Mouse (Mus musculus): ENCODE data around the gene Smad1. TPM values are rescaled to one million over a fixed set of nuclear protein-coding genes. Genes with fewer than 3 reads are reported as not detected.
"Not testable (repeated sequence)": the region's sequence is repeated elsewhere in the genome, so short reads cannot be mapped to it uniquely, and the experiment has no call there.

Smad1 gene
- 10 to 100 TPM; 21.2 to 22.5 TPM for total RNA-seq (2021)
- long read RNA-seq, experiment 1, transcript Smad1-202 (7 exons, 3,099 nt) = major isoform, 30 of 41 reads
- long read RNA-seq, experiment 1, partial matches to known transcripts = 10 of 41 reads
- long read RNA-seq, experiment 1, other reads (novel, unspliced or antisense) = 1 of 41 reads
- long read RNA-seq, experiment 2, transcript Smad1-202 (7 exons, 3,099 nt) = major isoform, 23 of 28 reads
- long read RNA-seq, experiment 2, partial matches to known transcripts = 4 of 28 reads
- long read RNA-seq, experiment 2, other reads (novel, unspliced or antisense) = 1 of 28 reads

- intact Hi-C loops (cut with DNase I; ENCODE audit: low total_unique reads) = no loop called here
Observed at GRCm38 (mm10) chr8:79398994-79399650, at the start of gene Smad1. Gene Smad1 (minus strand): TSS chr8:79399518.

GRCm38 (mm10) chr8:79447260-79447853, 48.0 kb upstream of the Smad1 start:
- intact Hi-C loops (cut with DNase I; ENCODE audit: low total_unique reads) = no loop called here
- no peak for DNase-seq

More at GRCm38 (mm10) chr8:79398994-79399650, at the start of gene Smad1:
- peak; percentile 95 for DNase-seq

GRCm38 (mm10) chr8:79443460-79444098, 44.3 kb upstream of the Smad1 start:
- intact Hi-C loops (cut with DNase I; ENCODE audit: low total_unique reads) = no loop called here
- no peak for DNase-seq

- intact Hi-C loops (cut with DNase I; ENCODE audit: low total_unique reads) = no loop called here
- no peak for DNase-seq
Observed at GRCm38 (mm10) chr8:79433953-79434500, 34.7 kb upstream of the Smad1 start.

- no peak for DNase-seq
- intact Hi-C loops (cut with DNase I; ENCODE audit: low total_unique reads) = no loop called here
Observed at GRCm38 (mm10) chr8:79414907-79415306, 15.6 kb upstream of the Smad1 start.

- intact Hi-C loops (cut with DNase I; ENCODE audit: low total_unique reads) = no loop called here
- no peak for DNase-seq
Observed at GRCm38 (mm10) chr8:79410501-79410900, 11.2 kb upstream of the Smad1 start.

- not testable (repeated sequence) for DNase-seq
Observed at GRCm38 (mm10) chr8:79407356-79407755, 8.0 kb upstream of the Smad1 start.

GRCm38 (mm10) chr8:79404895-79405557, 5.7 kb upstream of the Smad1 start:
- intact Hi-C loops (cut with DNase I; ENCODE audit: low total_unique reads) = loop anchor here (10.0 kb wide), 1 partner anchor 180 kb away; no protein-coding TSS in a partner anchor

More at GRCm38 (mm10) chr8:79407356-79407755, 8.0 kb upstream of the Smad1 start:
- intact Hi-C loops (cut with DNase I; ENCODE audit: low total_unique reads) = loop anchor here (10.0 kb wide), 1 partner anchor 177 kb away; no protein-coding TSS in a partner anchor

GRCm38 (mm10) chr8:79400671-79401070, 1.4 kb upstream of the Smad1 start:
- no peak for DNase-seq
- intact Hi-C loops (cut with DNase I; ENCODE audit: low total_unique reads) = loop anchor here (10.0 kb wide), 1 partner anchor 184 kb away; no protein-coding TSS in a partner anchor

More at GRCm38 (mm10) chr8:79404895-79405557, 5.7 kb upstream of the Smad1 start:
- no peak for DNase-seq

GRCm38 (mm10) chr8:79398251-79398981, 902 bp downstream of the Smad1 start:
- peak; percentile 29 for DNase-seq
- intact Hi-C loops (cut with DNase I; ENCODE audit: low total_unique reads) = no loop called here

GRCm38 (mm10) chr8:79397705-79398250, 1.5 kb downstream of the Smad1 start:
- intact Hi-C loops (cut with DNase I; ENCODE audit: low total_unique reads) = no loop called here
- DNase-seq = no peak

GRCm38 (mm10) chr8:79396911-79397310, 2.4 kb downstream of the Smad1 start:
- intact Hi-C loops (cut with DNase I; ENCODE audit: low total_unique reads) = no loop called here
- no peak for DNase-seq

GRCm38 (mm10) chr8:79394009-79394408, 5.3 kb downstream of the Smad1 start:
- DNase-seq = no peak
- intact Hi-C loops (cut with DNase I; ENCODE audit: low total_unique reads) = loop anchor here (5.0 kb wide), 1 partner anchor 47 kb away; no protein-coding TSS in a partner anchor

- intact Hi-C loops (cut with DNase I; ENCODE audit: low total_unique reads) = loop anchor here (5.0 kb wide), 1 partner anchor 46 kb away; no protein-coding TSS in a partner anchor
- no peak for DNase-seq
Observed at GRCm38 (mm10) chr8:79393215-79393614, 6.1 kb downstream of the Smad1 start.

- intact Hi-C loops (cut with DNase I; ENCODE audit: low total_unique reads) = loop anchor here (5.0 kb wide), 1 partner anchor 45 kb away; no protein-coding TSS in a partner anchor
- no peak for DNase-seq
Observed at GRCm38 (mm10) chr8:79392649-79393048, 6.7 kb downstream of the Smad1 start.

GRCm38 (mm10) chr8:79391454-79391853, 7.9 kb downstream of the Smad1 start:
- intact Hi-C loops (cut with DNase I; ENCODE audit: low total_unique reads) = loop anchor here (5.0 kb wide), 1 partner anchor 44 kb away; no protein-coding TSS in a partner anchor

GRCm38 (mm10) chr8:79389074-79389786, 10.1 kb downstream of the Smad1 start:
- DNase-seq = no peak
- intact Hi-C loops (cut with DNase I; ENCODE audit: low total_unique reads) = no loop called here

More at GRCm38 (mm10) chr8:79391454-79391853, 7.9 kb downstream of the Smad1 start:
- DNase-seq = no peak

All from gastrocnemius, postnatal 14 days (tissue).